Mouse (Mus musculus): ENCODE results near the gene Magi1.

DNA sequence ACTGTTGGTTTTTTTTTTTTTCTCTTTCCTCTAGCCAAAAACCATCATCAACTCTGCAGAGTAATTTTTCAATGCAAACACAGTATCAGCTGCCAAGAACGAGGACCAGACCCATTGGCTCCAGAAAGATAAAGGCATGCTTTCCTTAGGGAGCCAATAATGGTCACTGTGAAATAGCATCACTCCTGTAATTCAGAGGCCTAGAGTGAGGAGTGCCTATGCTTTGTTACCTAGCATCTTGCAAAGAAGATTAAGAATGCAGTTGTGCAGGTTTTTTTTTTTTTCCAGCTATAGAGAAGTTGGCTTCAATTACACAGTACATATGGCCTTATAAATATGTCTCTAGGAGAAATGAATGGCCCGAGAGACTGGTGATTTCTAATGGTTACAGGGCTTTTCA, 560.5 kb downstream of the Magi1 start:
- TF ChIP-seq CTCF (IDR thresholded peaks at IDR 0.05; ENCODE audit: borderline replicate concordance, extremely low read depth, insufficient read depth, insufficient read length) (no peak), POLR2A (IDR thresholded peaks at IDR 0.05; ENCODE audit: borderline replicate concordance, extremely low read depth, insufficient read depth, insufficient read length, poor library complexity, severe bottlenecking) (no peak)

Measured in brain, embryonic 14.5 days (tissue).